Mouse (Mus musculus) layer of hippocampus, postnatal 36 days (tissue): ENCODE measurements at regions not wholly inside any gene's neighbourhood (a gene's known extent, or its start where the extent isn't known, plus 50 kb on each side); places are given as distances from the start of the nearest gene placed in this dataset.

Source experiments
- DNase-seq, 2 experiments: peaks; one replicate each; pipeline ENCODE4 v3.0.0; 2022

- no peak for DNase-seq
Measured at GRCm38 (mm10) chr17:45889051-45889450, 143.1 kb downstream of the Vegfa start.

- no peak for DNase-seq
Measured at GRCm38 (mm10) chr17:45886420-45887049, 145.6 kb downstream of the Vegfa start.

- no peak for DNase-seq
Measured at GRCm38 (mm10) chr17:45885461-45886336, 146.5 kb downstream of the Vegfa start.

GRCm38 (mm10) chr17:45884021-45884722 is 148.0 kb downstream of the Vegfa start:
- no peak for DNase-seq

- no peak for DNase-seq
Measured at GRCm38 (mm10) chr17:45882682-45883081, 149.0 kb upstream of the 1600014C23Rik start.

- no peak for DNase-seq
Measured at GRCm38 (mm10) chr17:45881284-45881683, 147.6 kb upstream of the 1600014C23Rik start.

- no peak for DNase-seq
Measured at GRCm38 (mm10) chr17:45880761-45881160, 147.1 kb upstream of the 1600014C23Rik start.

- DNase-seq, result no peak
Measured at GRCm38 (mm10) chr17:45879478-45880250, 146.0 kb upstream of the 1600014C23Rik start.

GRCm38 (mm10) chr17:45878394-45878793 is 144.8 kb upstream of the 1600014C23Rik start:
- DNase-seq, result no peak

- no peak for DNase-seq
Measured at GRCm38 (mm10) chr17:45875325-45875724, 141.7 kb upstream of the 1600014C23Rik start.

GRCm38 (mm10) chr17:45873996-45874395 is 140.4 kb upstream of the 1600014C23Rik start:
- no peak for DNase-seq

- peak; percentile 7 to 15 for DNase-seq
Measured at GRCm38 (mm10) chr17:45873200-45873955, 139.7 kb upstream of the 1600014C23Rik start.

- no peak for DNase-seq
Measured at GRCm38 (mm10) chr17:45871666-45872653, 138.3 kb upstream of the 1600014C23Rik start.

GRCm38 (mm10) chr17:45871067-45871466 is 137.4 kb upstream of the 1600014C23Rik start:
- DNase-seq, result no peak

- DNase-seq, result no peak
Measured at GRCm38 (mm10) chr17:45869014-45869968, 135.6 kb upstream of the 1600014C23Rik start.

- no peak for DNase-seq
Measured at GRCm38 (mm10) chr17:45868539-45868938, 134.9 kb upstream of the 1600014C23Rik start.

GRCm38 (mm10) chr17:45867727-45868126 is 134.1 kb upstream of the 1600014C23Rik start:
- no peak for DNase-seq

- DNase-seq, result no peak
Measured at GRCm38 (mm10) chr17:45866876-45867652, 133.4 kb upstream of the 1600014C23Rik start.
